Mouse (Mus musculus): Measurements from ENCODE around the gene Stoml1. TPM values are rescaled to one million over a fixed set of nuclear protein-coding genes. Genes with fewer than 3 reads are reported as not detected.

The Stoml1 gene
- polyA plus RNA-seq, 1 experiment from 2014 or later = 144 TPM

DNA sequence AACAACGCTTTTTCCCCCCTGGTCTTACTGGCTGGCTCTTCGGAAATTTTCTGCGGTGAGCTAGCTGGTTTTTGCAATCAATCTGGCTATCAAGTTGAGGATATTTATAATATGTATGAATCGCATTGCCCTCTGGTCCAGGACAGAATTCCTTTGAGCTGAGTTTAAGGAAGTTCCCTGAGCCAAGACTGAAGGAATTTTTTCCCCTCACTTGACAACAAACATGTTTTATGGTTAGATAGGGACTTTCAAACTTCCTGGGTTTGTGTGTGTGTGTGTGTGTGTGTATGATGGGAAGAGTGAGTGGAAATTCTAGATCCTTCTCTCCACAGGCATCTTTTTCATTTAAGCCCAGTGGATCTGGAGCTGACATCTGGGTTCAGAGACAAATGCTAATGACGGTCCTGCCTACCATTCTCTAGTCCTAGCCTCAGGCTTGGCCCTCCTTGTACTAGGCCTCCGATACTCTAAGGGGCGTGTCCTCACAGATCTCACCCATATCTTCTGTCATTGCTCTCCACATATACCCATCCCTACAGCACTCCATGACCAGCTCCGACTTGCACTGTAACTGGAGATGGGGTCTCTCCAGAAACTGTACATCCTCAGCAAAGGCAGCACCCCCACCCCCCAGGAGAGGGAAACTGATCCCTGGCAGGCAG lies 38.3 kb upstream of the Stoml1 start:
- WGBS = 65% methylated on average over 8 of the region's 8 CpGs
- Histone ChIP-seq H3K27me3 (ENCODE audit: control insufficient read depth, insufficient read depth, low read depth, low read length) (no peaks in the 10 kb centered on the region), H3K4me1 (ENCODE audit: control insufficient read depth, insufficient read depth, low read length) (peaks cover 6% of the 10 kb centered on the region; the same call in 1 of the 2 replicates), H3K4me3 (ENCODE audit: low read depth, low read length) (no peak overlapping the region), H3K4me2 (ENCODE audit: low read length) (no peak overlapping the region), H3K9me3 (replicated peaks; ENCODE audit: control insufficient read depth, low read length, poor library complexity, severe bottlenecking) (no peaks in the 10 kb centered on the region), H3K9ac (ENCODE audit: low read depth, low read length) (no peak overlapping the region), H3K36me3 (ENCODE audit: control insufficient read depth, insufficient read depth, low read length) (no peaks in the 10 kb centered on the region), H3K27ac (ENCODE audit: low read length) (no peak overlapping the region)
- no peak for ATAC-seq

DNA sequence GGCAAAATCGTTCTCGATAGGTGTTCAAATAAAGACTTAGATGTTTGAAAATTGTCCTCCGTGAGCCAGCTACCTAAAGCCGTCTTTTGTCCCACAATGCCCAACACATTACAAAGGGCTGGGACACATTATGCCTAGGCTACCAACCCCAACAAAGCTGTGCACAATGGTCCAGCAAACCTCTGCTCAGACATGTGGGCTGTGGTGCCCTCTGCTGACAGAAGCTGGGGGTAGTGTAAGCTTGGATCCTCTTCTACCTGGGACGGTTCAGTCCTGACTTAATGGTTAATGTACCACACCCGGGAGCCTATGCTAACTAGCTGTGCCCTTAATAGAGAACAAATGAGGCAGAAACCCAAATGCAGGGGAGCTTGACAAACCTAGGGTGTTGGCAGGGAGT lies 36.6 kb upstream of the Stoml1 start:
- Histone ChIP-seq H3K4me3 (ENCODE audit: low read depth, low read length) (no peak overlapping the region), H3K4me1 (ENCODE audit: control insufficient read depth, insufficient read depth, low read length) (peaks cover 6% of the 10 kb centered on the region; the same call in 1 of the 2 replicates), H3K9me3 (replicated peaks; ENCODE audit: control insufficient read depth, low read length, poor library complexity, severe bottlenecking) (no peaks in the 10 kb centered on the region), H3K4me2 (ENCODE audit: low read length) (no peak overlapping the region), H3K36me3 (ENCODE audit: control insufficient read depth, insufficient read depth, low read length) (no peaks in the 10 kb centered on the region), H3K27me3 (ENCODE audit: control insufficient read depth, insufficient read depth, low read depth, low read length) (no peaks in the 10 kb centered on the region), H3K9ac (ENCODE audit: low read depth, low read length) (no peak overlapping the region), H3K27ac (ENCODE audit: low read length) (no peak overlapping the region)
- WGBS = 38% methylated on average over 6 of the region's 6 CpGs
- ATAC-seq = 0 out of 2 replicates have a peak, but pooled peaks have one; percentile 65

DNA sequence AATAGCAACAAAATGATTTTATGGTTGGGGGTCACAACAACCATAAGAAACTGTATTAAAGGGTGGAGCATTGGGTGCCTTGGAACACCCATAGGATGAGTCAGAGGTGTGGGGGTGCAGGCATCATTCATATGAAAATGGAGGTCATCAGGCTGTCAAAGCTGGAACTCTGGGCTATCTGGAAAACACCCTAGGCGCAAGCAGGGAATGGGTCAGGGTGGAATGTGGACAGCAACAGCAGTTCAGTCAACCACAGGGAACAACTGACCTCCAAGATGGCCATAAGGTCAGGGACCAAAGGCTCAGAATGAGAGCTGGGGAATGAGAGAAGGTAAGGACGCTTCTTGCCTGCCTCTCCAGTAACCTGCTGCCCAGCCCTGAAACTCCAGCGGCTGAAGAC lies 34.4 kb upstream of the Stoml1 start:
- Histone ChIP-seq H3K9me3 (replicated peaks; ENCODE audit: control insufficient read depth, low read length, poor library complexity, severe bottlenecking) (no peaks in the 10 kb centered on the region), H3K4me3 (ENCODE audit: low read depth, low read length) (no peak overlapping the region), H3K27ac (ENCODE audit: low read length) (no peak overlapping the region), H3K4me1 (ENCODE audit: control insufficient read depth, insufficient read depth, low read length) (peaks cover 6% of the 10 kb centered on the region; the same call in 1 of the 2 replicates), H3K9ac (ENCODE audit: low read depth, low read length) (no peak overlapping the region), H3K27me3 (ENCODE audit: control insufficient read depth, insufficient read depth, low read depth, low read length) (no peaks in the 10 kb centered on the region), H3K4me2 (ENCODE audit: low read length) (no peak overlapping the region), H3K36me3 (ENCODE audit: control insufficient read depth, insufficient read depth, low read length) (no peaks in the 10 kb centered on the region)
- ATAC-seq = no peak
- WGBS = 91% methylated on average over 3 of the region's 3 CpGs

DNA sequence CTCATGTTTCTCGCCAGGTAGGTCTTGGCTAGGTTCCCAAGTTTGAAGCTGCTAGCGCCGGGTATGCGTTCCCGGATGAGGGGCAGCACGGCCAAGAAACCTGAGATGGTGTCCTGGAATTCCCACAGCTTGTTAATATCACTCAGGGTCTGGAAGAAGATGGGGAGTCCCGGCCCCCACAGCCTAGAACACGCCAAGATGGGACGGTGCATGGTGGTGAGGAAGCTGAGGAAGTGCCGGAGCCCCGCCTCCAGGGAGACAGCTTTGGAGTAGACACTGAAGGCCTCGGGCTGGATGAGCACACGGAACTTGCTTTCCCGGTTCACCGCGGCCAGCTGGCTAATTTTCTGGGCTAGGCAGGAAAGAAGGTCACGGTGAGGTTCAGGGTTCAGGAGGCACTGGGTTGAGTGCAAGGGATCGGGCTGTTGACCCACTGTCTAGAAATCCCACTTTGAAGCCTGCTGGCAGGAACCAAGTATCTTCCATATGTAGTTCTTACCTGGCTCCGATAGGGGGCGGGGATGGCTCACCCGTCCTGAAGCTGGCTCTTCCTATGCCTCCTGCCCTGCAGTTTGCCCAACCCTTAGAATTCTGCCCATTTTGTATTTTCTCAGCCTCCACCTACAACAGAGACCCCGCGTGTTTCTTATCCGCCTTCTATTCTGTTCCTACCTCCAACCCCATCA lies 32.6 kb upstream of the Stoml1 start:
- Histone ChIP-seq H3K4me3 (ENCODE audit: low read depth, low read length) (no peak overlapping the region), H3K27ac (ENCODE audit: low read length) (no peak overlapping the region), H3K4me2 (ENCODE audit: low read length) (no peak overlapping the region), H3K36me3 (ENCODE audit: control insufficient read depth, insufficient read depth, low read length) (no peaks in the 10 kb centered on the region), H3K9ac (ENCODE audit: low read depth, low read length) (no peak overlapping the region), H3K9me3 (replicated peaks; ENCODE audit: control insufficient read depth, low read length, poor library complexity, severe bottlenecking) (no peaks in the 10 kb centered on the region), H3K4me1 (ENCODE audit: control insufficient read depth, insufficient read depth, low read length) (no peaks in the 10 kb centered on the region; the same call in 1 of the 2 replicates), H3K27me3 (ENCODE audit: control insufficient read depth, insufficient read depth, low read depth, low read length) (no peaks in the 10 kb centered on the region)
- no peak for ATAC-seq
- WGBS = 74% methylated on average over 24 of the region's 24 CpGs

DNA sequence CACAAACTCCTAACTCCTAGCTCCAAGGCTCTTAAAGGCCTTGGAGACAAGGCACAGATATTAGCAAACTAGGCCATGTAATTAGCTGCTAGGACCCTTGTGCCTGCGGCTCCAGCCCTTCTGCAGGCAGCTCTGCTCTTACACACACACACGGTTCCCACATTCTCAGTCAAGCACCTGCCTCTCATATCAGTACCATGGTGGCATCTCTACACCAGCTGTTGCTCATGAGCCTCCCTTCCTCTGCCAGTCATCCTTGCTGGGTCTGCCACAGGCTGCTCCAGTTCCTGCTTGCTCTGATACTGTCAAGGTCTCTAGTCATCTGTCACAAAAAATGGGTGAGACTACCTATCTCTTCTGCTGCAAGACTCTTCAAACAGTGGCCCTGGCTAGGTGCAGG lies 28.6 kb upstream of the Stoml1 start:
- H3K9me3 ChIP-seq (replicated peaks; ENCODE audit: control insufficient read depth, low read length, poor library complexity, severe bottlenecking) = no peaks in the 10 kb centered on the region
- ATAC-seq = no peak
- no peak overlapping the region for H3K9ac ChIP-seq (ENCODE audit: low read depth, low read length)
- H3K4me2 ChIP-seq (ENCODE audit: low read length) = no peak overlapping the region
- no peak overlapping the region for H3K4me3 ChIP-seq (ENCODE audit: low read depth, low read length)
- H3K27ac ChIP-seq (ENCODE audit: low read length) = no peak overlapping the region
- H3K36me3 ChIP-seq (ENCODE audit: control insufficient read depth, insufficient read depth, low read length) = no peaks in the 10 kb centered on the region; the same call in 1 of the 2 replicates
- H3K27me3 ChIP-seq (ENCODE audit: control insufficient read depth, insufficient read depth, low read depth, low read length) = no peaks in the 10 kb centered on the region
- H3K4me1 ChIP-seq (ENCODE audit: control insufficient read depth, insufficient read depth, low read length) = no peaks in the 10 kb centered on the region
- 100% methylated on average over 2 of the region's 2 CpGs for WGBS

DNA sequence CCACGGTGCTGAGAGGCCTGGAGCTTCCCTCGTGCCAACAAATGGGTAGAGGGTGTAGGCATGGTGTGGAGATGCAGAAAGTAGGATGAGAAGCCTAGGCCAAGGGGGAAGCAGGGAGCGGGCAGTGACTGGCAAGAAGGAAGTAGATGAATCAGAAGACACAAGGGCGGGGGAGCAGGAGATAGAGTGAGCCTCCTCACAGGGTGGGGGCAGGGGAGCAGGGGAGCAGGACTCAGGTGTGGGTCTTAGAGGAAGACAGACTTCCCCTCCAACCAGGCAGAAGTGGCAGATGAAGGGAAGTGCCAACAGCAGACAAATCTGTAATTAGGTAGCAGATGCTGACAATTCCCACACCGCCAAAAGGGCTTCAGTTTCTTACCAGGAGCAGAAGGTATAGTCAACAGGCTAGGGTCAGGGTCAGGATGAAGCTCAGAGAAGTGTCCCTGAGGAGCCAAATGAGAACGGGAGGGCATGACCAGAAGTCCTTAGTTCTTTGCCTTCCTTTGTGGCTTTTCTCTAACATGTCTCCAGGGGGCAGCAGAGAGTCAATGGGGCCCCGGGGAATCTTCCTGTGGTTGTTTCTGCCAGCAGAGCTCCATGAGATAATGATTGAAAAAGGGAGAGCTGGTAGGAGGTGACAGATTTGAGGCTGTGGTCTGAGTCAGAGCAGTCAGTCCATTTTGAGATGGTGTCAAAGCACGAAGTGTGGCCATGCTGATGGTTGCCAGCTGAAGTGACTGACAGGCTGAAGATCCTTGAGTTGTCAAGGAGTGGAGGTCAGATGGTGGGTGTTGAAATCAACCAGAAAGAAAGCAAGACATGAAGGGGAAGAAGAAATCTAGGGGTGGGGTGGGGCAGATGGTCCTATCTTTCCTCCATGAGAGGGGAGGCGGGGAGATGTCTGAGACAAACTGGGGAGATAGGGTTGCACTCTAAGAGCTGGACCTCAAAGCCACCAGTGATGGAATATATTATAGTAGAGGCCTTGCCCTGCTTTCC lies 26.8 kb upstream of the Stoml1 start:
- Histone ChIP-seq H3K9ac (ENCODE audit: low read depth, low read length) (no peak overlapping the region), H3K27ac (ENCODE audit: low read length) (no peak overlapping the region), H3K36me3 (ENCODE audit: control insufficient read depth, insufficient read depth, low read length) (no peaks in the 10 kb centered on the region; the same call in 1 of the 2 replicates), H3K4me2 (ENCODE audit: low read length) (no peak overlapping the region), H3K4me1 (ENCODE audit: control insufficient read depth, insufficient read depth, low read length) (no peaks in the 10 kb centered on the region), H3K9me3 (replicated peaks; ENCODE audit: control insufficient read depth, low read length, poor library complexity, severe bottlenecking) (no peaks in the 10 kb centered on the region), H3K4me3 (ENCODE audit: low read depth, low read length) (no peak overlapping the region), H3K27me3 (ENCODE audit: control insufficient read depth, insufficient read depth, low read depth, low read length) (no peaks in the 10 kb centered on the region)
- no peak for ATAC-seq
- WGBS = 68% methylated on average over 9 of the region's 9 CpGs

DNA sequence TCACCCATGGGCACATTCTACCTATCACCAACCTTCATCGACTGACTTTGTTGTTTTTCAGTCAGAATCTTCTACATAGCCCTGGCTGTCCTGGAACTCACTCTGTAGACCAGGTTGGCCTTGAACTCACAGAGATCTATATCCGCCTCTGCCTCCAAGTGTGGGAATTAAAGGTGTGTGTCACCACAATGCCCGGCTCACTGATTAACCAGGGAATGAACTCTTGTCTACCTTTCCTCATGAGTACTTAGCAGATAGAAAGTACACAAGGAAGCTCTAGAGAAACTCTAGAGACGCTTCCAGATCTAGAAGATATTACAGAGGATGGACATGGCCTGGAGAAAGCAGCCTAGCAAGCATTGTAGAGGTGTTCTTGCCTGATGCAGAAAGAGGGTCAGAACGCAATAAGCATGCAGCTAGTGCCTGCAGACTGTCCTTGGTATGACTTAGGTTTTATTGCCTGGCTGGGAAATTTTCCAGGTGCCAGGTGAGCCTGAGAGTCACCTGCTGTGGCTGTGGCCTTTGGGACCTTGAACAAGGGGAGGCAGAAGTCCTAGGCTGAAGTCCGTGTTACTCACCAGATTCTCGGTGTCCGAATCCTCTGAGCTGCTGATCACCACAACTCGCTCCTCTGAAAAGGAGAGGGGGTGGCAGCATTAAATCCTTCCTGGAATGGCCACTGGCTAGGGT lies 24.0 kb upstream of the Stoml1 start:
- no peak overlapping the region for H3K27ac ChIP-seq (ENCODE audit: low read length)
- H3K9ac ChIP-seq (ENCODE audit: low read depth, low read length) = no peak overlapping the region
- H3K9me3 ChIP-seq (replicated peaks; ENCODE audit: control insufficient read depth, low read length, poor library complexity, severe bottlenecking) = no peaks in the 10 kb centered on the region
- no peaks in the 10 kb centered on the region for H3K27me3 ChIP-seq (ENCODE audit: control insufficient read depth, insufficient read depth, low read depth, low read length)
- no peak overlapping the region for H3K4me2 ChIP-seq (ENCODE audit: low read length)
- 92% methylated on average over 9 of the region's 9 CpGs for WGBS
- H3K4me1 ChIP-seq (ENCODE audit: control insufficient read depth, insufficient read depth, low read length) = no peaks in the 10 kb centered on the region
- H3K36me3 ChIP-seq (ENCODE audit: control insufficient read depth, insufficient read depth, low read length) = no peaks in the 10 kb centered on the region; the same call in 1 of the 2 replicates
- ATAC-seq = no peak
- H3K4me3 ChIP-seq (ENCODE audit: low read depth, low read length) = no peak overlapping the region

DNA sequence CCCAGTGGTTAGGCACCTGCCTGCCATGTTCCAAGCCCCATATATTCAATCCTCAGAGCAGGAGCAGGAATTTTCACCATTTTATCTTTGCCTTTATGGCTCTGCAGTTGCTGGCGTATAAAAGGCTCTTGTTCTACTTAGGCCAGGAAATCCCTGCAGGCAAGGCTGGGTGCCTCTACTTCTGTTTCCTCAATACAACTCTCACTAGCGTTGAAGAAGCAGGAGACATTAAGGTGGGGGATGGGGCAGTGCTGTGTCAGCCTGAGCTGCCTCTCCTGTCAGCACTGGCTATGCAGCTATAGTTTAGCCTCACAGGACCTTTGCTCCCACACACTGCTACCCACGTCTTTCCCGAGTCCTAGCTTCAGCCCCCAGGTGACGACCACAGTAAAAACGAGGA lies 21.2 kb upstream of the Stoml1 start:
- H3K27me3 ChIP-seq (ENCODE audit: control insufficient read depth, insufficient read depth, low read depth, low read length) = no peaks in the 10 kb centered on the region
- ATAC-seq = no peak
- WGBS = 77% methylated on average over 6 of the region's 6 CpGs
- H3K4me3 ChIP-seq (ENCODE audit: low read depth, low read length) = no peak overlapping the region
- H3K9me3 ChIP-seq (replicated peaks; ENCODE audit: control insufficient read depth, low read length, poor library complexity, severe bottlenecking) = no peaks in the 10 kb centered on the region
- no peak overlapping the region for H3K9ac ChIP-seq (ENCODE audit: low read depth, low read length)
- H3K27ac ChIP-seq (ENCODE audit: low read length) = no peak overlapping the region
- H3K4me1 ChIP-seq (ENCODE audit: control insufficient read depth, insufficient read depth, low read length) = no peaks in the 10 kb centered on the region
- H3K4me2 ChIP-seq (ENCODE audit: low read length) = no peak overlapping the region
- no peaks in the 10 kb centered on the region; the same call in 1 of the 2 replicates for H3K36me3 ChIP-seq (ENCODE audit: control insufficient read depth, insufficient read depth, low read length)
